Mouse (Mus musculus): ENCODE data around the gene Mrpl9. TPM values are rescaled to one million over a fixed set of nuclear protein-coding genes. Genes with fewer than 3 reads are reported as not detected.

Gene Mrpl9
- 33.5 and 35.2 TPM in 2 replicates for polyA plus RNA-seq (2015; fragmentation: Nextera tagmentation; extraction: Ambion mirVana)

- TF ChIP-seq CTCF (IDR thresholded peaks at IDR 0.05; ENCODE audit: low read depth): no peak
- H3K27ac ChIP-seq (ENCODE audit: low read depth, low read length): peak within 1 kb of the TSS; percentile 57
- peak; percentile 96 for ATAC-seq
- H3K9me3 ChIP-seq (ENCODE audit: control insufficient read depth): no peaks in the 10 kb centered on the region
- H3K4me2 ChIP-seq (replicated peaks; ENCODE audit: low read depth): peak within 1 kb of the TSS; percentile 89
- under 1% methylated on average over 39 of the region's 39 CpGs for WGBS
- H3K27me3 ChIP-seq (replicated peaks; ENCODE audit: control insufficient read depth, insufficient read depth, low read length): no peaks in the 10 kb centered on the region
- peak within 1 kb of the TSS; percentile 77 for H3K9ac ChIP-seq (ENCODE audit: low read depth, low read length)
- H3K36me3 ChIP-seq (ENCODE audit: control insufficient read depth, insufficient read depth): peaks cover 22% of the 10 kb centered on the region
- peak within 1 kb of the TSS; percentile 68 for H3K4me3 ChIP-seq (ENCODE audit: low read depth, low read length)
- H3K4me1 ChIP-seq (replicated peaks; ENCODE audit: control insufficient read depth, insufficient read depth, low read length): no peaks in the 10 kb centered on the region
Measured at GRCm38 (mm10) chr3:94442951-94443596, at the start of gene Mrpl9. Gene Mrpl9, plus strand, starts transcription at chr3:94443318.

GRCm38 (mm10) chr3:94396336-94396735 lies 46.8 kb upstream of the Mrpl9 start:
- H3K4me2 ChIP-seq (replicated peaks; ENCODE audit: low read depth): no peak overlapping the region
- no peak for ATAC-seq
- no peak for TF ChIP-seq CTCF (IDR thresholded peaks at IDR 0.05; ENCODE audit: low read depth)
- H3K27ac ChIP-seq (ENCODE audit: low read depth, low read length): no peak overlapping the region
- H3K9ac ChIP-seq (ENCODE audit: low read depth, low read length): no peak overlapping the region
- WGBS: 87% methylated on average over 1 of the region's 1 CpGs
- H3K9me3 ChIP-seq (ENCODE audit: control insufficient read depth): no peaks in the 10 kb centered on the region
- H3K36me3 ChIP-seq (ENCODE audit: control insufficient read depth, insufficient read depth): peaks cover 15% of the 10 kb centered on the region
- H3K4me3 ChIP-seq (ENCODE audit: low read depth, low read length): no peak overlapping the region
- H3K4me1 ChIP-seq (replicated peaks; ENCODE audit: control insufficient read depth, insufficient read depth, low read length): no peaks in the 10 kb centered on the region
- H3K27me3 ChIP-seq (replicated peaks; ENCODE audit: control insufficient read depth, insufficient read depth, low read length): peaks cover 3% of the 10 kb centered on the region; the same call in 1 of the 2 replicates

GRCm38 (mm10) chr3:94396851-94397250 lies 46.3 kb upstream of the Mrpl9 start:
- no peak overlapping the region for H3K4me3 ChIP-seq (ENCODE audit: low read depth, low read length)
- H3K9ac ChIP-seq (ENCODE audit: low read depth, low read length): no peak overlapping the region
- no peak overlapping the region for H3K27ac ChIP-seq (ENCODE audit: low read depth, low read length)
- no peak overlapping the region for H3K4me2 ChIP-seq (replicated peaks; ENCODE audit: low read depth)
- no peaks in the 10 kb centered on the region for H3K4me1 ChIP-seq (replicated peaks; ENCODE audit: control insufficient read depth, insufficient read depth, low read length)
- no peak for ATAC-seq
- H3K9me3 ChIP-seq (ENCODE audit: control insufficient read depth): no peaks in the 10 kb centered on the region
- 74% methylated on average over 4 of the region's 4 CpGs for WGBS
- peaks cover 5% of the 10 kb centered on the region; the same call in 1 of the 2 replicates for H3K27me3 ChIP-seq (replicated peaks; ENCODE audit: control insufficient read depth, insufficient read depth, low read length)
- peaks cover 12% of the 10 kb centered on the region; the same call in 1 of the 2 replicates for H3K36me3 ChIP-seq (ENCODE audit: control insufficient read depth, insufficient read depth)
- no peak for TF ChIP-seq CTCF (IDR thresholded peaks at IDR 0.05; ENCODE audit: low read depth)

- Histone ChIP-seq H3K4me2 (replicated peaks; ENCODE audit: low read depth) (peak within 1 kb of the TSS; percentile 33), H3K9me3 (ENCODE audit: control insufficient read depth) (no peaks in the 10 kb centered on the region), H3K4me3 (ENCODE audit: low read depth, low read length) (no peak within 1 kb of the TSS), H3K9ac (ENCODE audit: low read depth, low read length) (0 out of 2 replicates have a peak within 1 kb of the TSS, but pooled peaks have one; percentile 23), H3K27ac (ENCODE audit: low read depth, low read length) (no peak within 1 kb of the TSS), H3K27me3 (replicated peaks; ENCODE audit: control insufficient read depth, insufficient read depth, low read length) (peaks cover 6% of the 10 kb centered on the region; the same call in 1 of the 2 replicates), H3K36me3 (ENCODE audit: control insufficient read depth, insufficient read depth) (peaks cover 8% of the 10 kb centered on the region; the same call in 1 of the 2 replicates), H3K4me1 (replicated peaks; ENCODE audit: control insufficient read depth, insufficient read depth, low read length) (no peaks in the 10 kb centered on the region)
- ATAC-seq: no peak
- TF ChIP-seq CTCF (IDR thresholded peaks at IDR 0.05; ENCODE audit: low read depth): no peak
- WGBS: 73% methylated on average over 6 of the region's 6 CpGs
Measured at GRCm38 (mm10) chr3:94398217-94398616, 44.9 kb upstream of the Mrpl9 start, which contains the start of gene Lingo4. Gene Lingo4, plus strand, starts transcription at chr3:94398517.

GRCm38 (mm10) chr3:94398943-94399481 lies 44.1 kb upstream of the Mrpl9 start:
- peak; percentile 34 for TF ChIP-seq CTCF (IDR thresholded peaks at IDR 0.05; ENCODE audit: low read depth)
- Histone ChIP-seq H3K27ac (ENCODE audit: low read depth, low read length) (no peak overlapping the region), H3K9ac (ENCODE audit: low read depth, low read length) (0 out of 2 replicates have a peak overlapping the region, but pooled peaks have one; percentile 23), H3K36me3 (ENCODE audit: control insufficient read depth, insufficient read depth) (peaks cover 7% of the 10 kb centered on the region; the same call in 1 of the 2 replicates), H3K9me3 (ENCODE audit: control insufficient read depth) (no peaks in the 10 kb centered on the region), H3K4me3 (ENCODE audit: low read depth, low read length) (no peak overlapping the region), H3K4me2 (replicated peaks; ENCODE audit: low read depth) (peak overlapping the region; percentile 33), H3K4me1 (replicated peaks; ENCODE audit: control insufficient read depth, insufficient read depth, low read length) (no peaks in the 10 kb centered on the region), H3K27me3 (replicated peaks; ENCODE audit: control insufficient read depth, insufficient read depth, low read length) (peaks cover 6% of the 10 kb centered on the region; the same call in 1 of the 2 replicates)
- ATAC-seq: no peak
- WGBS: 5% methylated on average over 20 of the region's 20 CpGs

- WGBS: 46% methylated on average over 5 of the region's 5 CpGs
- no peak for TF ChIP-seq CTCF (IDR thresholded peaks at IDR 0.05; ENCODE audit: low read depth)
- no peaks in the 10 kb centered on the region for H3K9me3 ChIP-seq (ENCODE audit: control insufficient read depth)
- H3K27me3 ChIP-seq (replicated peaks; ENCODE audit: control insufficient read depth, insufficient read depth, low read length): peaks cover 6% of the 10 kb centered on the region; the same call in 1 of the 2 replicates
- H3K4me1 ChIP-seq (replicated peaks; ENCODE audit: control insufficient read depth, insufficient read depth, low read length): no peaks in the 10 kb centered on the region
- H3K36me3 ChIP-seq (ENCODE audit: control insufficient read depth, insufficient read depth): peaks cover 7% of the 10 kb centered on the region; the same call in 1 of the 2 replicates
- H3K27ac ChIP-seq (ENCODE audit: low read depth, low read length): no peak overlapping the region
- H3K9ac ChIP-seq (ENCODE audit: low read depth, low read length): no peak overlapping the region
- H3K4me3 ChIP-seq (ENCODE audit: low read depth, low read length): no peak overlapping the region
- no peak overlapping the region for H3K4me2 ChIP-seq (replicated peaks; ENCODE audit: low read depth)
- no peak for ATAC-seq
Measured at GRCm38 (mm10) chr3:94399663-94400310, 43.3 kb upstream of the Mrpl9 start.
